Mouse (Mus musculus): ENCODE measurements at regions not wholly inside any gene's neighbourhood (a gene's known extent, or its start where the extent isn't known, plus 50 kb on each side); places are given as distances from the start of the nearest gene placed in this dataset.

- DNase-seq (ENCODE audit: low spot score in 2 of 2), result no peak
Measured at GRCm38 (mm10) chr3:80631391-80631790, 171.2 kb downstream of the Gria2 start.

- DNase-seq (ENCODE audit: low spot score in 2 of 2), result no peak
Measured at GRCm38 (mm10) chr3:80610414-80610813, 192.2 kb downstream of the Gria2 start.

GRCm38 (mm10) chr3:80608467-80608866, 194.2 kb downstream of the Gria2 start:
- DNase-seq (ENCODE audit: low spot score in 2 of 2), result no peak

GRCm38 (mm10) chr3:80607809-80608208, 194.8 kb downstream of the Gria2 start:
- DNase-seq (ENCODE audit: low spot score in 2 of 2), result peak in 1 of 2 experiments; percentile 10

GRCm38 (mm10) chr3:80597549-80597948, 205.1 kb downstream of the Gria2 start:
- DNase-seq (ENCODE audit: low spot score in 2 of 2), result no peak

GRCm38 (mm10) chr3:80567514-80567913, 235.1 kb downstream of the Gria2 start:
- peak in 1 of 2 experiments; percentile 17 for DNase-seq (ENCODE audit: low spot score in 2 of 2)

GRCm38 (mm10) chr3:80566236-80566635, 236.4 kb downstream of the Gria2 start:
- no peak for DNase-seq (ENCODE audit: low spot score in 2 of 2)

- DNase-seq (ENCODE audit: low spot score in 2 of 2), result peak in 1 of 2 experiments; percentile 44
Measured at GRCm38 (mm10) chr3:80546151-80546695, 256.4 kb downstream of the Gria2 start.

GRCm38 (mm10) chr3:80543783-80544182, 258.9 kb downstream of the Gria2 start:
- no peak for DNase-seq (ENCODE audit: low spot score in 2 of 2)

GRCm38 (mm10) chr3:80541382-80541781, 261.3 kb downstream of the Gria2 start:
- peak; percentile 48 to 76 for DNase-seq (ENCODE audit: low spot score in 2 of 2)

GRCm38 (mm10) chr3:80533706-80534349, 268.8 kb downstream of the Gria2 start:
- peak; percentile 71 to 80 for DNase-seq (ENCODE audit: low spot score in 2 of 2)

GRCm38 (mm10) chr3:80514026-80514425, 288.6 kb downstream of the Gria2 start:
- no peak for DNase-seq (ENCODE audit: low spot score in 2 of 2)

GRCm38 (mm10) chr3:80509185-80509584, 293.4 kb downstream of the Gria2 start:
- DNase-seq (ENCODE audit: low spot score in 2 of 2), result no peak

- DNase-seq (ENCODE audit: low spot score in 2 of 2), result no peak
Measured at GRCm38 (mm10) chr3:80506701-80507100, 295.9 kb downstream of the Gria2 start.

GRCm38 (mm10) chr3:80501117-80501516, 301.5 kb downstream of the Gria2 start:
- DNase-seq (ENCODE audit: low spot score in 2 of 2), result no peak

GRCm38 (mm10) chr3:80496556-80496955, 306.1 kb downstream of the Gria2 start:
- no peak for DNase-seq (ENCODE audit: low spot score in 2 of 2)

- no peak for DNase-seq (ENCODE audit: low spot score in 2 of 2)
Measured at GRCm38 (mm10) chr3:80484168-80484833, 318.3 kb downstream of the Gria2 start.

GRCm38 (mm10) chr3:80478676-80479075, 324.0 kb downstream of the Gria2 start:
- no peak for DNase-seq (ENCODE audit: low spot score in 2 of 2)

- no peak for DNase-seq (ENCODE audit: low spot score in 2 of 2)
Measured at GRCm38 (mm10) chr3:80473686-80474085, 328.9 kb downstream of the Gria2 start.

All from left cerebral cortex, adult 9 months (tissue).